Mouse (Mus musculus) retina, postnatal 7 days (tissue): ENCODE measurements around the gene Trim7.
A peak's percentile ranks its signal among the peaks of the same experiment; 100 is the strongest.
"Not testable (repeated sequence)": the region's sequence is repeated elsewhere in the genome, so short reads cannot be mapped to it uniquely, and the experiment has no call there.

Experiments used
- DNase-seq: peaks from one replicate; pipeline ENCODE4 v3.0.0-alpha.2; 2012; ENCODE audit warnings: low read depth, low spot score

The Trim7 gene

DNA sequence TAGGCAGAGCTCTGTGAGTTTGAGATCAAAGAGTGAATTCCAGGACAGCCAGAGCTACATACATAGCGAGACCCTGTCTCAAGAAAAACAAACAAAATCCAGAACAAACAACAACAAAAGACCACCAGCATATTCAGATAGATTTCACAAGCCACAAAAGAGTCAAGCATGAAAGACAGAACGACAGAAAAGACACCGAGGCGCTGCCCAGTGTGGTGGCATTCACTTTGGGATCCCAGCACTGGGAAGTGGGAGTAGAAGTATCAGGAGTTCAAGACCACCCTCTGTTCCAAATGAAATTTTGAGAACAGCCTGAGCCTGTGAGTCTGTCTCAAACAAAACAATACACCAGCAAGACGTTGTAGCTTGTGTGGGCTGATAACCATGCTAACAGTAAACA lies 20.9 kb downstream of the Trim7 start:
- no peak for DNase-seq

DNA sequence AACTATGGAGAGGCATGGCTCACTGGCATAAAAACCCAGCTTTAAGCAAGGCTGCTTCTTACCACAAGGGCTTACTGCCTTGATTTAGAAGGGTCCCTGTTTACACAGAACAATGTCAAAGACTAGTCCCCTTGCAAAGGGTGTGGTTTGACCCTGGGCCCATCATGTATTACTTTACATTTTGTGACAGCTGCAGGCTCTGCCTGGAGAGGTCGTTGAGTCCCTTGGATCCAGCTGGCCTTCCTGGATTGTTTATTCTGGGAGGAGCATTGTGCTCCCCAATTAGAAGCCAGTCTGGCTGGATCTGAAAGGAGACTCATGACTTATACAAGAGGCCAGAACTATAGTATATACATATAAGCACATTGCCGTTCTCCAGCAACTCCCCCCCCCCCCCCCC lies 24.3 kb downstream of the Trim7 start:
- DNase-seq = no peak

DNA sequence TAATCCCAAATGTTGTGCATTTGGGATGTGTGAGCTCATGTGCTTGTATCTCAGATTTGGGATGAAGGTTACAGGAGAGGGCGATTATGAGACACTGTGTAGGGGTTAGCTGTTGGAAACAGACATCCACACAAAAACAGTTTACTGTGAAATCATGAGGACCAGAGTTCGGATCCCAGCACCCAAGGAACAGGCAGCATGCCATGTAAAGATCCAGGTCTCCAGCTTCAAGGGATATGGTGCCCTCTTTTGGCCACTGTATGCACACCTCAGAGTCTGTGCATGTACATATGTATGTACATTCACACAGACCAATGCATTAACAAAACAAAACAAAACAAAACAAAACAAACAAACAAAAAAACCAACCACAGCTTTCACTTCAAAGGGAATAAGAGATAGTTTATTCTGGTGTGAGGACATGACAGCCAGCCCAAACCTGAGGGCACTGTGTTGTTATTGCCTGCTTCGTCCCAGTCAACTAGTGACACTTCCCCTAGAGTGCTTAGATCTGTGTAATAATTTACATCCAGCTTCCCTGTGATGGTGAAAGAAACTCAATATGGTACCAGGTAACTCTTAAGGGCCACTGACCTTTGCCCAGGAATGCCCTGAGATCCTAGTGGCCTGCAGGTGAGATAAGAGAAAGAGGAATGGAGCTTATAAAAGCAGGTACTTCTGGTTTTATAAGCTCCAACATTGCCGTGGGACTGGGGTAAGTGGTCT lies 25.5 kb downstream of the Trim7 start:
- no peak for DNase-seq

DNA sequence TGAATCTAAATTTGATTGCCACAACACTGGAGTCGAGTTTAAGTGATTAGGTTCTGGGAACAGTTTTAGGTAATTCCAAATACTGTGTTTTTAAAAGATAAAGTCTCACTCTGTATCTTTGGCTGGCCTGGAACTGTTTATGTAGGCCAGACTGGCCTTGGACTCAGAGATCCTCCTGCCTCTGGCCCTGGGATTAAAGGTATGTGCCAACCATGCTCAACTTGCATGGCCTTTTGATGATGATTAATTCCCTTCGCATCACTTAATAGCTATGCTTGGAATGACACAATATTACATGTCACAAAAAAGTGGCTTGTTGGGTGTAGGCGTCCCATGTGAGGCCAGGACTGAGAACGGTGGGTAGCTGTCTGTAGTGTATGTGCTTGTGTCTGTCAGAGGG lies 26.2 kb downstream of the Trim7 start:
- no peak for DNase-seq

DNA sequence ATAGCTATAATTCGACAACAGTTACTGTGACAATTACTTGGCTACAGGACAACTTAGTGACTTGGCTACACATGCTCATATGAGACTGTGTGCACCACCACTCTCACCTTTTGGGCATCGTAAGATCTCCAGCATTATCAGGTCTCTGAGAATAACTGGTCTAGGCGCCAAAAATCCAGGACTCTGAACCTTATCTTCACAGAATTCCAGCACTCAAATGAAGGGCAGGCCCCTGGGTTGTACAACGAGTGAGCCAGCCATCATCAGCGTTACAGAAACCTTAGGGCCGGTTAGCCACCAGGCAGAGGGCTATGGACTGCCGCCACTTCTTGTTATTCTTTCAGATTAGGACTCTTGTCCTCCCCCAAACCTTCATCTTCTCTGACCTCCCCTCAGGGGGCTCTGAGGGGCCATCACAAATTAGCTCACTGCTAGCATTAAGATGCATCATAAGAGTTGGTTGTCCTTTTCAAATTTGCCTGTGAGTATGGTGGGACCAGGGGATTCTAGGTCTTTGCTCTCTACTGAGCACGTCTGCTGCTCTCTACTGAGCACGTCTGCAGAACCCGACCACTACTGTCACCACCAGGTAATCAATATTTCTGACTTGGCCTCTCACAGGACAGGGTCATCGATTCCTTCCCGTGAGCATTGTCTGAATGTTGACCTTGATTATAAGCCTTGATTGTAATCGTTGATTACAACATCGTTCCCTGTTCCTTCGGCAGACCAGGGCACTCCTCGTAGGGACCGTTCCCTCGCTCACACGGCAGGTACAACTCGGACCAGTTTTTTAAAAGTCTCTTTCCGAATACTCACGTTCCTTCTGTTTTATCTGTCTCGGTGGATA lies 26.9 kb downstream of the Trim7 start:
- DNase-seq = no peak

DNA sequence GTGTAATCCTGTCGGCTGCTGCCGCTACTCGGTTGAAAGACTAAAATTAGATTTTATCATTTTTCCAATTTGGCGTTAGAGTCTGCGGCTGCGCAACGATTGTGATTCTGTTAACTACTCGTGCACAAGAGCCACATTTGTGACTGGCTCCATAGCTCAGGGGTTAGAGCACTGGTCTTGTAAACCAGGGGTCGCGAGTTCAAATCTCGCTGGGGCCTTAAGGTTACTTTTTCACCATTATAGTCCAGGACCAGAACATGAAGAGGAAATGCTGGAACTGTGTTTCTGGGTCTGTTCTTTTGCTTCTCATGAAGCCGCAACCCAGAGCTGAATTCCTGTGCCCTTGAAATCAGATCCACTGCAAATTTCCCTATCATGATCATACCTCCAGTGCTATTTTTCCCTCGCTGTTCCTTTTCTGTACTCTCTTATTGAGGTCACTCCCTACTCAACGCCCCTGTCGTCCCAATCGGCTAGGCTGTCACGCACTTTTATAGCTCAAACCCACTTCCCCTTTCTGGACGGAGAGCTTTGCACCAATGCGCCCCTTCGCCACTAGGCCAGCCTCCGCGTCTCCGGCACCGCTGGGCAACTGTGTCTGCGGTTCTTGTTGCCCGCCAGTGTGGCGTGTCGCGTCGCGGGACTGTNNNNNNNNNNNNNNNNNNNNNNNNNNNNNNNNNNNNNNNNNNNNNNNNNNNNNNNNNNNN lies 27.7 kb downstream of the Trim7 start:
- peak; percentile 67 for DNase-seq

DNA sequence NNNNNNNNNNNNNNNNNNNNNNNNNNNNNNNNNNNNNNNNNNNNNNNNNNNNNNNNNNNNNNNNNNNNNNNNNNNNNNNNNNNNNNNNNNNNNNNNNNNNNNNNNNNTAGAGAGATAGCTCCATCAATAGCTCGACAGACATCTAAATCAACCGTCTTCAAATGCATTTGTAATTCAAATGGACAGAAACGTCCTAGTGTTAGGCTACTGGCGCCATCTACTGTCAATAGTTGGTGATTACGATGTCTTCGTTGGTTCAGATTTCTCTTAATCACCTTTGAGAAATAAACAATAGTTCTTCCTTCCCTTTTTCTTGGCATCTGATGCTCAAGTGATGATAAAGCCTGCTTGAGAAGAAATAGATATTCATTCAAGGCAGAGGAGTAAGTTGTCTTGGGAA lies 33.1 kb downstream of the Trim7 start:
- peak; percentile 62 for DNase-seq

DNA sequence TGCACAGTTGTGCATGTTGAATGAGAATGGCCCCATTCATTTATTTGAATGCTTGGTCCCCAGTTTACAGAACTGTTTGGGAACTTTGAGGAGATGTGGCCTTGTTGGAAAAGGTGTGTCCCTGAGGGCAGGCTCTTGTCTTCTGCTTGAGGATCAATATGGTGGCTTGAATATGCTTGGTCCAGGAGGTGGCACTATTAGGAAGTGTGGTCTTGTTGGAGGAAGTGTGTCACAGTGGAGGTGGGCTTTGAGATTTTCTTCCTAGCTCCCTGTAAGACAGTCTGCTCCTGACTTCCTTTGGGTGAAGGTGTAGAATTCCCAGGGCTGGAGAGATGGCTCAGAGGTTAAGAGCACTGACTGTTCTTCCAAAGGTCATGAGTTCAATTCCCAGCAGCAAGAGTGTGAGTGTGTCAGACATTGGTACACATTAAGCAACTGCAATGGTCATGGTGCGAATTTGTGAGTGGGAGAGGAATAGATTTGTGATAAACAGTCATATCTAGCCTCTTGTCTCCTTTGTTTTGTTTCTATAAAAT lies 36.9 kb downstream of the Trim7 start:
- DNase-seq = no peak

DNA sequence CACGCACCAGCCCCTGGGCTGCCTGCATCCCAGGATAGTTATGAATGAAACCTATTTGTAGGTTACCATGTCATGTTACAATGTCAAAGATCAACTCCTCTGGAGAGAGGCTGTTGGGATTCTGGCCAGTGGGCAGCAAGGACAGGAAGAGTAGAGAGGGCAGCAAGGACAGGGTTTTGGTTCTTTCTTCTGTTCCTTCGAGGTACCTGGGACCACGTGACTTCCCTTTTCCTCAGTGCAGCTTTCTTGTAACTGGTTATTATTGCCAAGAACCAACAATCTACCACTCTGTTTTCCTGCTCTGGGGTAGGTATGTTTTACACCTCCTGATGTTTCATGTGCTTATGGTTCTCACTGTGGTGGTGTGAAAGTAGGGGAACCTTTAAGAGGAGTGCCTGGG lies 37.9 kb downstream of the Trim7 start:
- no peak for DNase-seq

DNA sequence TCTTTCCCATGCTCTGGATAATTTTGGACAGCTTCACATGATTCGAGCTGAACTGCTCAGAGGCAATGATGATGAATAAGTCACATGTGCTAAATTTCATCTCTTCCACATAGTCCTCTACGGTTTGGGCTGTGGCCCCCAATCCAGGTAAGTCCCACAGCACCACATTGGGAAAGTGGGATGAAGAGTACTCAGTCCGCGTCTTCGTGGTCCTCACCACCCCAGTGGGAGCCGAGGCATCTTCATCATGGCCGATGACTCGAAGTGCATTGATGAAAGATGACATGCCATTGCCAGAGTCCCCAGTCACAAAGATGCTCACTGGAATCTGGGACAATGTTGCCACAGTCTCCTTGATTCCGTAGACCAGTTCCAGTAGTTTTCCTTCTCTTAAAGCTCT lies 40.5 kb downstream of the Trim7 start:
- no peak for DNase-seq

DNA sequence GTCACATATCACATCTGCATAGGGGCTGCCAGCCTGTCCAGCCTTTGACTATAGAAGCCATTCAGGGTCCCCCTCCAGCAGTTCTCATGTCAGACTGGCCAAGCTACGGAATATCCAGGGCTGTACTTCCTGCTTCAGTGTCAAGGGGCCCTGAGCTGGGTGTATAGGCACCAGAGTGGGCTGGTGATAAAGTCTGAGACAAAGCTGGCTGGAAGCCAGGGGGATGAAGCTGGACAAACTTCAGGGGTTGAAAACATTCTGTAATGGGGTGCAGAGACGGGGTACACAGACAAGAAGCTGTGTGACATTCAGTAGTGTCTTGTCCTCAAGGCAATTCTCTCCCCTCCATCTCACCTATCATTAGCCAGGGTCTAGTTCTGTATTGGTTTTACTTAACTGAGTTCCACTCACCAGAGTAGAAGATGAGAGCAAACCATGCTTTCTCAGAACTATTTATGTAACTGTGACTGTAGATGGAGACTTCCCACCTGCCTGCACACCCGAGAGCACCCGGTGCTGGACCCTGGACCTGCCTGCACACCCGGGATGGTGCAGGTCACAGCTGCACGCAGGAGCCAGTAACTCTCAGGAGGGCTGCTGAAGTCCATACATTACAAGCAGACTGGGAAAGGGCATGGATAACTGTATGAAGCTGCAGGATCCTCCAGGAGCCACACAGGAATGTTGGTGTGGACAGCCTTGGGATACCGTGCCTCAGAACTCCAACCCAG lies 43.6 kb downstream of the Trim7 start:
- DNase-seq = no peak

DNA sequence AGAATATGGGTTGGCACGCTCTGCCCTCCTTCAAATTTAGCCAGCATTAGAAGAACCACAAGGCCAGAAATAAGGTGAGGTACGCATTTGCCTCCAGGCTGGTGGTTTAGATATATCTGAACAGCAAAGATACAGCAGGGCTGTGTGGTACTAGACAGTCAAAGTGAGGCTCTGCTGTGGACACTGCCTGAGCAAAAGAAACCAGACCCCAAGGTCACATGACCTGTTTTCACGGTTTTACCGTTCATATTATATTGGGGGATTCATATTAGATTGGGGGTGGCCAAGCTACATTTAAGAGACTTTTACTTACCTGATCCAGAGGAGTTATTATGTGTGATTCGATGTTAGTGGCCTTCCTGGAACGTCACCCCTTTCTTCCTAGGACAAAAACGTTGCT lies 44.8 kb downstream of the Trim7 start:
- DNase-seq = no peak

DNA sequence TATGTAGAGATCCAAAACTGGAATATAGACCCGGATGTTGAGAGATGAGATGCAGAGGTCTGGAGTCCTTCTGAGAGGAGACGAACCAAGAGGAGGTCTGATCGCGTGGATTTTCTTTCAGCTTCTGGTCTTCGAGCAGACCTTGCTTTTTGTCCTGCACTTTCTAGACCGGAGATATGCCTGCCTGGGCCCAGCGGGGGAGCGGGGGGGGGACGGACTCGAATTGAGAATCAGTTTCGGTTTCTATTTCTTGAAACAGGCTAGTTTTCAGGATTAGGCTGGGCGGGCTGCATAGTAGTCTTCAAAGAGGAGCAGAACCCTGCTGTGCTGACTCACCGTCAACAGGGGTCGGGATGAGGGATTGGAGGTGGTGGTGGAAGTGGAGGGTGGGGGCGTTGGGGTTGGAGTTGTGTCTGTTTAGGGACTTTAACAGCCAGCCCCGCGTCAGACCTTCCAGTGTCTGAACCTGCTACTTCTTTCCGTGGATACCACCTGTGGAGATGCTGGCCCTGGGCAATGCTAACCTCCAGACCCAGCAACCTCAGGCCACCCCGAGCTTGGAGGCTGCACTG lies 45.3 kb downstream of the Trim7 start, which contains the start of gene Irgm1:
TSS of gene Irgm1 (minus strand) at position 483 of the 572 bp plus-strand sequence.
- no peak for DNase-seq

DNA sequence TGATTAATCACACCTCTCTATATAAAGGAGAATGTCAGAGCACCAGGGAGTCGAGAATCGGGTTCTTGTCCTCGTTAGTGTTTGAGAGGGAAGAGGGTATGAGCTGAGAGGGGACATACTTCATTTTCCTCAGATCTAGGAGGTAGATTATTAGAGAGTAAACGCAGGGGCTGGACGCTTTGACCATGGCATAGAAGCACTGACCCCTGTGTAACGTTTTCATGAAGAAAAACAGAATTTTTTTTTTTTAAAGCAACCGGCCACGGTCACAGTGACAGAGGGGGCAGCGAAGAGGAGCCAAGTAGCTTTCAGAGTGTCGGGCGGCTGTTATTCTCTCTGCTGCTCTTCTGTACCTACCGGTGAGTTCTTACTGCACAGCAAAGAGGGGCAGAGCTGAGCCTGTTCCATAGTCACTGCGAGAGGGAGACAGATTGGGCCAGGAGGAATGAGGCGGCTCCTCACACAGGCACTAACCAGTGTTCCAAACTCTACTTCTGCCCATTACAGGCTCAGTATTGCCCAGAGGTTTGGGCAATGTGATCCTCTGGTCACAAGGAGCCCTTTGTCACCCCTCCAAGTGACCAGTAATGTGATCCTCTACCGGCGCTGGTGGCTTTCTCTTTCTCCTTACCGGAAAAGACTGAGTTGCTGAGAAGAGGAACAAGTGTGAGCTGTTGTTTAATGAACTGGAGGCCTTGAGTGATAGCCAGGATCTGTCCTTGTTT lies 46.0 kb downstream of the Trim7 start:
- DNase-seq = no peak

DNA sequence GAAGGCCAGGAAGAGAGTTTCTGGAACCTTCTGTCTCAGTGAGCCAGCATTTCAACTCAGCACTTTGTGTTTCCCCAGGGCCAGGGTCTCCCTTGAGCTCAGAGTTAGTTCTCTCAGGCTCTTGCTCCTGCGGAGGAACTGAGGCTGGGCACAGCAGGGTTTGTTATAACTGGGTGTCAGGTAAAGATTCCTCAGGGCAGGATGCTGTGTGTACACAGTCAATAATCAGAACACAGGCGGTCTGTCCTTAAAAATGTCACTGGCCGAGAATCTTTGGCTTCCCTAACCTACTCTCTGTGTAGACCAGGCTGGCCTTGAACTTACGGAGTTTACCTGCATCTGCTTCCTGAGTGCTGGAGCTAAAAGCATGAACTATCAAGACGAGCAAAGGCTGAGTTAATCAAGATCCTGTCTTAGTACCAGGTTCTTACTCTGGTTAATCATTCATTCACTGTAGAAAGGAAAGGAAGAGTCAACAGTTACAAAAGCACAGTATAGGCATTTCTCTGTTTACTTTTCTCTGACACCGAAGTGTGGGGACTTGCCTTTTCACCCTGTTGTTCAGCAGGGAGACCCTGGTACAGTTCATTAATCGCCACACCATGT lies 46.9 kb downstream of the Trim7 start:
- DNase-seq = no peak

DNA sequence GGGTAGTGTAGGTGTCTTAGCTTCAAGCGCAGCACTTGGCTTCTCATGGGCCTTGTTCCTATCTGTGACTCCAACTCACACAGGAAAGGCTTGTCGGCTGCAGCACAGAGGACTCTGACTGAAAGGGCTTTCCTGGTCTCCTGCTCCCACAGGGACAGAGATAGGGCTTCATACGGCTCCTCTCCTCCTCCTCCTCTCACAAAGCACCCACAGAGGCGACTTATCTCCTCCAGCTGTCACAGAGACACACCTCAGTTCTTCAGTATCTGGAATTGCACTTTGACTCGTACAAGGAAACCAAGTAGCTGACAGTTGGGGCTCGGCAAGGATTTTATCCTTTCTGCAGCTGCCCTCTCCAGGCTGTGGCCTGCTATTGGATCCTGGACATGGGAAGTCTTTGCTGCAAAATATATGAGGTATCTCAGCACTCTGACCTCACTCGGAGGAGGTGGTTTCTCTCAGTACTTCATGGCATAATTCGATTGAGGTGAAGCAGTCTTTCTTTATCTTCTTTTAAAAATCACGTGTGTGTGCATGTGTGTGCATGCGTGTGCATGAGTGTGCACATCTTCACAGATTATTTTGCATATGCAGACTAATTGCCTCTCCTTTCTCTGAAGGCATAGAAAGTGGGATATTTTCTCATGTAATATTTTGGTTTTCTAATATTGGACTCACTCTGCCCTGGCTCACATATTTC lies 47.8 kb downstream of the Trim7 start:
- DNase-seq = no peak

DNA sequence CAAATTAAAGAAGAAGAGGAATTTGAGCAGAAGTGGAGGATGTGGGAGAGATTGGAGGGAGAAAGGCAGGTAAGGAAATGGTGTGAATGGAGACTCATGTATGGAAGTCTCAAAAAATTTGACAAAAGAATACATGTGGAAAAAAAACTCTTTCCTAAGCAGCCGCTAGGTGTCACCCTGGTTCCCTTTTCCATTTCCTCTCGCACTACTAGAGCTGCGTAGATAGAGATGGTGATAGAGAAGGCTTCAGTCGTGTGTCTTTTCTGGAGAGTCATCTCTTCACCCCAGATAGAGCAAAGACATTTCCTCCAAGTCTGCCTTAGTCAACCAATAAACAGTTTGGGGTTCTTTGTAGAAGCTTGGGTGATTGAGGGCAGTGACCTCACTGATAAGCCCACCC lies 48.5 kb downstream of the Trim7 start:
- no peak for DNase-seq

DNA sequence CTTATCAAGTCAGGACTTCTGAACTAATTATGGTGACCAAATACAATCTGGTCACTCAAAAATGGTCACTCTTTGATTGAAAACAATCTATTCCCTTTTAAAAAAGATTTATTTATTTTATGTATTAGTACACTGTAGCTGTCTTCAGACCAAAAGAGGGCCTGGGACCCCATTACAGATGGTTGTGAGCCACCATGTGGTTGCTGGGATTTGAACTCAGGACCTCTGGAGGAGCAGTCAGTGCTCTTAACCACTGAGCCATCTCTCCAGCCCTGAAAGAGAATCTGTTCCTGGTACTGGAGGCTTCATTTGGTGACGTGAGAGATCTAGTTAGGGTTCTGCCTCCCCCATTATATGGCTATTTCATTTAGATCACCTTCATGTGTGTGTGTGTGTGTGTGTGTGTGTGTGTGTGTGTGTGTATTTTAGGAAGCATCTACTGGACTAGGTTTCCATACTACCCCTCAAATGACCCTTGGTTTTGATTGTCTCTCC lies 49.5 kb downstream of the Trim7 start:
- DNase-seq = not testable (repeated sequence)

DNA sequence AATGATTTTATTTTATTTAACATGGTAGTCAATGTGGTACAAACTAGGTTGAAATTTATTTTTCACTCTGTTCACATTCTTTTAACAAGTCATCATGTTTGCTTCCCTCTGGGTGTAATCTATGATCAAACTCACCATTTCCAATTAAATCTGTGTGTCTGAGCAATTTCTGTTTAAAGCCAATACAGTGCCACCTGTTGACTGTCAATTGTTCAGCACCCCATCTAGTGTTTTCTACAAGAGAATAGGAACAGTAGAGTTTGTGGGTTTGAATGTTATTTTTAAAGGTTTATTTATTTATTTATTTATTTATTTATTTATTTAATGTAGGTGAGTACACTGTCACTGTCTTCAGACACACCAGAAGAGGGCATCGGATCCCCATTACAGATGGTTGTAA lies 50.7 kb downstream of the Trim7 start:
- DNase-seq = no peak
